Mouse (Mus musculus) heart, adult 10 weeks (tissue): ENCODE results near the gene Rtp3. TPM values are rescaled to one million over a fixed set of nuclear protein-coding genes. Genes with fewer than 3 reads are reported as not detected.

Source experiments
- polyA plus RNA-seq: library from polyadenylated mRNA; stranded (reverse); fragments of 350-450 nt; fragmentation: Illumina TruSeq; extraction: RNeasy Lipid Tissue Mini Kit (QIAGEN cat#74804); gene quantifications from one replicate; pipeline ENCODE4 v1.2.3, GENCODE M21; 2014; ENCODE audit warnings: low read depth, low replicate concordance

The Rtp3 gene
- polyA plus RNA-seq, result 5.5 TPM

GRCm38 (mm10) chr9:110990204-110990603 is at the start of gene Rtp3:
Gene Rtp3, minus strand, starts transcription at chr9:110990583.

GRCm38 (mm10) chr9:111019022-111019421 is 28.6 kb upstream of the Rtp3 start, which contains the start of gene Ltf:
Gene Ltf, plus strand, starts transcription at chr9:111019271.

GRCm38 (mm10) chr9:110951397-110951796 is 39.0 kb downstream of the Rtp3 start, which contains the start of gene Lrrc2:
Gene Lrrc2, plus strand, starts transcription at chr9:110951545.

GRCm38 (mm10) chr9:110945926-110946325 is 44.5 kb downstream of the Rtp3 start, which contains the start of gene Tdgf1:
Gene Tdgf1, minus strand, starts transcription at chr9:110946158.

Other genes starting within 250 kb of the Rtp3 start
- 10,021 TPM for gene Myl3, start 248.7 kb downstream of the Rtp3 start, polyA plus RNA-seq
- 7.8 TPM for gene Pth1r, start 243.4 kb downstream of the Rtp3 start, polyA plus RNA-seq
- gene Prss42, start 192.4 kb downstream of the Rtp3 start, polyA plus RNA-seq, result not detected
- not detected for gene Prss44, start 176.6 kb downstream of the Rtp3 start, polyA plus RNA-seq
- not detected for gene Prss43, start 163.9 kb downstream of the Rtp3 start, polyA plus RNA-seq
- gene Prss45, start 156.0 kb downstream of the Rtp3 start, polyA plus RNA-seq, result not detected
- not detected for gene Prss46, start 146.1 kb downstream of the Rtp3 start, polyA plus RNA-seq
- not detected for gene Prss50, start 132.6 kb downstream of the Rtp3 start, polyA plus RNA-seq
- gene Als2cl, start 110.7 kb downstream of the Rtp3 start, polyA plus RNA-seq, result 16.9 TPM
- gene Tmie, start 110.5 kb downstream of the Rtp3 start, polyA plus RNA-seq, result 2.2 TPM
- not detected for gene Fam240a, start 73.7 kb downstream of the Rtp3 start, polyA plus RNA-seq
- gene Tdgf1, start 44.4 kb downstream of the Rtp3 start, polyA plus RNA-seq, result not detected
- 288 TPM for gene Lrrc2, start 39.0 kb downstream of the Rtp3 start, polyA plus RNA-seq
- not detected for gene Ltf, start 28.7 kb upstream of the Rtp3 start, polyA plus RNA-seq
- gene Ccrl2, start 66.9 kb upstream of the Rtp3 start, polyA plus RNA-seq, result 16.8 TPM
- gene Lrrfip2, start 127.0 kb upstream of the Rtp3 start, polyA plus RNA-seq, result 114 TPM